Mouse (Mus musculus): ENCODE measurements at regions not wholly inside any gene's neighbourhood (a gene's known extent, or its start where the extent isn't known, plus 50 kb on each side); places are given as distances from the start of the nearest gene placed in this dataset.

DNA sequence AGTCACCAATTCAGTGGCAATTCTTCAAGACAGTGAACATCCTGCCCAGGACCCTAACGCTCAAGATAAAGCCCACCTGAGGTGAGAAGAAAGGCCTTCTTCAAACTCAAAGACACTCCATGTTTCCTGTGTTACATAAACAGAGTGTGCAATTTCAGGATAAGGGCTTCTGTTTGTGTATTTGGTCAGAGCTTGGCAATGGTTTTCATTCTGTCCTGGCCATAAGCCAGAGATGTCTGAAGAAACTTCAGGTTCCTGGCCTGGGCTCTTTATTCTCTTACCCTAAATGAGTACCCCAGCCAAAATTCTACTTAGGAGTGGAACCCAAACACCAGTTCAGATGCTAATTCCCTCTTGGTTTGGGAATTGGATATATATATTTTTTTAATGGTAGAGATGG, 308.7 kb downstream of the Cog6 start:
- no peak for DNase-seq (ENCODE audit: low read depth, low spot score)

- DNase-seq (ENCODE audit: low read depth, low spot score): no peak
Observed at GRCm38 (mm10) chr3:52706626-52707025, 310.4 kb downstream of the Cog6 start.

DNA sequence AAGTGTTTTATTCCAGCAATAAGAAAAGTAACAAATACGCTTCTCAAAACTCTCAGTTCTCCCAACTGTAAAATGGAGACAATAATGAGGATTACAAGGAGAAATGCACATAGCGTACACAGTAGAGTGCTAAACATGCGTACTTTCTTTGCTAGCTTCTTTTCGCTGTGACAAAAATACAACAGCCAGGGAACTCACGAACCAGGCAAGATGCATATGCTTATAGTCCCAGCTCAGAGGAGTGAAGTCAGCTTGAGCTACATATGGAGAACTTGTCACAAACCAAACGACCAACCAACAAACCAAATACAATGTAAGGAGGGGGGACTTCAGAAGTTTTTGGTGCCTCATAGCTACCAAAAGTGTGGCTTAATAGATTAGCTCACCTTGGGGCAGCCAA, 313.3 kb downstream of the Cog6 start:
- no peak for DNase-seq (ENCODE audit: low read depth, low spot score)

- no peak for DNase-seq (ENCODE audit: low read depth, low spot score)
Observed at GRCm38 (mm10) chr3:52702962-52703361, 314.1 kb downstream of the Cog6 start.

GRCm38 (mm10) chr3:52701601-52702000, 315.4 kb downstream of the Cog6 start:
- no peak for DNase-seq (ENCODE audit: low read depth, low spot score)

- DNase-seq (ENCODE audit: low read depth, low spot score): no peak
Observed at GRCm38 (mm10) chr3:52693813-52694212, 323.2 kb downstream of the Cog6 start.

DNA sequence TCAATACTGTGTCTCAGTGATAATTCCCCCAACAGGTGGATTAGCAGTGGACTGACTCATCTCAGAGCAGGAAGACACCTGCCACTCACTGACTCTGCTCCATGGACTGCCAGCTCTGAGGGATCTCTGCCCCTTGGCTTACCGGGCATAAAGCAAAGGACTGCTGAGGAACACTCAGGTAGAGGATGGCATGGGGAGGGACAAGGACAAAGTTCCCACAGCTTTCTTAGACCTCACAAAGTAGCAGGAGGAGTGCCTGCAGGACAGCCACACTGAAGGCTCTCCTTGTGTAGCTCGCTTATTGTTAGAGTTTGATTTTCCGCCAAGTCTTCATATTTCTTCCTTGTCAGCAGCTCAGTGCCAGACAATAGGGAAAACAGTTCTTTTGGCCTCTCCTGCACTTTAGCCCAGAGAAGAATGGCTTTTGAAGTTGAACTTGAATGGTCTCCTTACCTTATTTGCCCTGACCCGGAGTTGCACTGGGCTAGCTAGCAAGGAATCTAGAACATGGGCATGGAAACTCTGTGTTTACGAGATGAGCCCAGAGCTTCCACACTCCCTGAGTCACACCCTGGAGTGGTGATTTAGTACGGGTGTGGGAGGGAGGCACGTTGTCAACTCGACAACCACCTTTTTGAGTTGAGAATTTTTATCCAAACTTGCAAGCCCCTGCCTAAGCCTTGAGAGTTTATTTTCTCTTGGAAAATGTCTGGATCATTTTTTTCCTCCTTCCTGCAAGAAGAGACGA, 331.4 kb downstream of the Cog6 start:
- DNase-seq (ENCODE audit: low read depth, low spot score): no peak

DNA sequence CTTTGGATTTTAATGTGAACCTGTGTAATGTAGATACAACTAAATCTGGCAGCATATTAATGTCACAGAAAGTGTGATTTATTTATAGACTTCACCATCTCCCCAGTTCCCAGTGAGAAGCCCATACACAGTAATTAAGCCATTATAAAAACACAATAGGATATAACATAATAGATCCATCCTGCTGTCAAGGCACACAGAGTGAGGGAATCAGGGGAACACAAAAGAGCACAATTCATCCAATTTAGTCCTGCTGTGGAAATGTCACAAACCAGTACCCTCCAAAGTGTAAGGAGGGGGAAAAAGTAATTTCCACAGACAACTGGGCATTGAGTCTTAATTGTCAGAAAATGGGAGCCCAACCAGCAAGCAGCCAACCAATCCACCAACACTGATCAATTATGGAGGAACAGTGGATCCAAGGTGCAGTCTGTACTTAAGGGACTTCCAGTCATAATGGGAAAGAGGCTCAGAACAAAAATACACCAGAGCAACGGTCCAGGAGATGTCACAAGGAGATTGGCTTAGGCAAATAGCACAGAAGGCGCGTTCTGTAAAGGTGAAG, 336.1 kb downstream of the Cog6 start:
- DNase-seq (ENCODE audit: low read depth, low spot score): no peak

- DNase-seq (ENCODE audit: low read depth, low spot score): no peak
Observed at GRCm38 (mm10) chr3:52676886-52677670, 340.0 kb downstream of the Cog6 start.

DNA sequence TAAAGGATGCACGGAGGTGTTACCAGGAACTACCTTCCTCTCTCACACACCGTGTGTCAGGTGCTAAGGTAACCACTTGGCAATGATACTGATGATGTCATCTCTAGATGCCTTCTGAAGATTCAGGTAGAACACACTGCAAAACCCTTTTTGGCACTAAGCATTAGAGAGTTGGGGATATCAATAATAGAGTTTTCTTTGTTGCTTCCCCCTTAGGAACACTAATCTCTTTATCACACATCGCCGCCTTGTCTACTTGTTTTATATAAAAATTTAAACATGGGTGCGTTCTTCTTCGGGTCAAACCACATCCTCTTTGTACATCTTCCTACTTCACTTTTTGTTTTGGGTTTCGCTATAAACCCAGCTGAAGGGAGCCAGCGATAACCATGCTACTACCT, 346.4 kb downstream of the Cog6 start:
- no peak for DNase-seq (ENCODE audit: low read depth, low spot score)

DNA sequence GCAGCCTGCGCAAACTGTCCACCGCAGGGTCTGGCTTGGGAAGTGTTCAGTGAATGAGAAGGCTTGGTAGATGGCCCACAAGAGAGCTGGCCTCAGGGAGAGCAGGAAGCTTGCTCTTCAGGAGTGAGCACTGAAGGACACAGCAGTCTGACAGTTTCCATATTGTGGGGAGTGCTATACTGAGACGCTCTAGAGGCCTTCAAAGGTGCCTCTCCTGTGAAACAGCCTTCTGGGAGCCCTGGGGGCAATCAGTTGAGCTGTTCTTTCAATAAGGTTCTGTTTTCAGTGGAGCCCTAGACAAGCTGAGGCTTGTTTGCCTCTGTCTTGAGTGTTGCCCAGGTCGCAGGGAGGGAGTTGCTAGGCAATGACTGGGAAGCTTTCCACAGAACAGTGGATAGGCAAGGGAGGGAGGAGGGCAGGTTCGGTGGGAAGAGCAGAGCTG, 353.9 kb downstream of the Cog6 start:
- DNase-seq (ENCODE audit: low read depth, low spot score): peak; percentile 34

DNA sequence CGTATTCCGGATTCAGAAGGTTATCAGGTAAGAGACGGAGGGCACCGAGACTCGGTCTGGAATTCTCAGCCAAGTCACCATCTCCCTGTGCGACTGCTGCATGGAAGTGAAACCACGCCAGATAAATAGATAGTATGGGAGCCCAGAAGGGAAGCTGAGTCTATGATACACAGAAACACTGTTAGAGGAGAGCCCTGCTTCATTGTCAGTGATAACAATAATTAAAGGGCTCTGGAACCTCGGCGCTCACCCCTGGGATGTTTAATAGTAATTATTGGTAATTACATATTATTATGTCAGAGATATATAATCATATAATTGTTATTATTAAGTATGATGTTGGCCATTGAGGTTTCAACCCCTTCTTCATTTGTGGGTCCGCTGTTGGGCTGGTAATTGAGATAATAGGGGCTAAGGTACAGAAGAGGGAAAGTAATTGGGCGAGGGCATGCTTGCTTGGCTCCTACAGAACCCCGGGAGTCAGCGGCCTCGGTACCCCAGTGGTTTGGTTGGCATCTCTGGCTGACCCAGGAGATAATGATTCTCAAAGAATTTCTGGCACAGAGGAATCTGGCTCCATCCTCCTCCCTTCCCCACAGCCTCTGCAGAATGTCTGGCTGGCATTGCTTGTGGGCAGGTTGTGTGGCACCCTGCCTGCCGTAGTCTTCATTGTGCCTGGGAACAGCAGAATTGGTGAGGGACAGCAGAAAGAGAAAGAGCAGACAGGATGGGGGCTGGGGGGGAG, 354.7 kb downstream of the Cog6 start:
- no peak for DNase-seq (ENCODE audit: low read depth, low spot score)

GRCm38 (mm10) chr3:52653006-52653405, 364.0 kb downstream of the Cog6 start:
- no peak for DNase-seq (ENCODE audit: low read depth, low spot score)

GRCm38 (mm10) chr3:52652476-52652870, 364.6 kb downstream of the Cog6 start:
- no peak for DNase-seq (ENCODE audit: low read depth, low spot score)

DNA sequence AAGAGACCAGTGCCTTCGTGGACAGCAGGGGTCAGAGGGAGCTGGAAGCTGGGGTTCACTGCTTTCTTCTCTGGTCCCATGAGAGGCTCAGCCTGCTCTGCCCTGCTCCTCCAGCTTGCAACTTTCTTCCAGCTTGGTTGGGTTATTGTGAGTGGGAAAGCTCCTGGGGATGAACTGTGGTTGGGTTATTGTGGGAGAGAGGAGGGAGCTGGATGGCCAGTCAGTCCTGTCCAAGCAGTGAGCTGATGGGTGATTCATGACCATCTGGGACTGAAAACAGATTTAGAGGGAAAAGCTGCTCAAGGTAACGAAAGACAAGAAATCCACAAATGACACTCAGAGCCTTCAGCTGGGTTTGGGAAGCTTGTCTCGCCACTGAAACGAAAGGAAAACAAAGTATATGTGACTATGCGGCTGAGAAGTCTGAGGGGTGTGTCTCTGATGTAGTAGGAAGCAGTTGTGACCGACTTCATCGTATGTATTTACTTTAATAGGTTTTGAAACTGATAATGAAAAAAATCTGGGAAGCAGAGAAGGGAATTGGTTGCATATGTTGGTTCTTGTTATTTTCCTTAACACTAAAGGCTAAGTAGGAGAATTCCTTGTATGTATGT, 365.1 kb downstream of the Cog6 start:
- DNase-seq (ENCODE audit: low read depth, low spot score): no peak

DNA sequence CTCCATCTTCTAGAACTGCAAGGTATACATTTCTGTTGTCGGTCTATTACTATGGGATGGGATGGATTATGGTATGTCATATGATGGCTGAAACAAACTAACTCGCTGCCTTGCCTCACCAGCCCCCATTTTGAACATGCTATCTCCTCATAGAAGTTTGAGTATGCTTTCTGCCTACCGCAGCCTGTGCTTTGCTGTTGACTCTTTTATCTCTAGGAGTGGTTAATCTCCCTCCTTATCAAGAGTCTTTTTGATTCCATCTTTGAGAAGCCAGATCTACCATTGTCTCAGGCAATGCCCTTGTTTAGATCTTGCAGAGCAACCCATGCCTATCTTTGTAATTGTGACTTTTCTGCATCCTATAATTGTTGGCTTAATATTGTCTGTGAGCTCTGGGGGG, 367.0 kb downstream of the Cog6 start:
- no peak for DNase-seq (ENCODE audit: low read depth, low spot score)

DNA sequence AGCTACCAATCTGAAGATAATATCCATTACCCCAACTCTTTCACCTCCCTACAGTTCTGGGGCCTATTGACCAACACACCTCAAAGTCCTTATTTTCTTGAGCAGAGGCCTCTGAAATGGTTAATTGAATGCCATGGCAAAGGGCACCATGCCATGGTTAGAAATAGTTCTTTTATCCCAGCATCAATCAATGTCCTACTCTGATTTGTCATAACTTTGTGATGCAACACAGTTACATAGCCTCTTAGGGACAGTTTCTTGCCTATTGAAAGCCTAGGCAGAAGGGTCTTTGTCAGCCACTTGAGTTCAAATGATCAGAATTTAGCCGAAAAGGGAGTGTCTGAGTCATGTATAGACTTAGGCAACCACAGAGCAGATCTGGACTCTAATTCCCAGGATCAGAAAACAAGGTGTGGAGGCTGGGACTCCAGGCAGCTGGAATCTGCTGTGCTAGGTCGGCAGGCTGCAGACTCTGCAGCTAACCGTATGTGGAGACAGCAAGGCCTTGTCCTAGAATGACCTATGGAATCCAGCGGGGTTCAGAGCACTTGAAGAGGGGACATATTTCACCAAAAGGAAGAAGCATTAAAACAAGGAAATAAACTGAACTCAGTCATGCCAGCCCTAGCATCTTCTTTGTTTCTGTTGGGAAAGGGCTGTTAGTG, 368.1 kb downstream of the Cog6 start:
- DNase-seq (ENCODE audit: low read depth, low spot score): no peak

- no peak for DNase-seq (ENCODE audit: low read depth, low spot score)
Observed at GRCm38 (mm10) chr3:52647900-52648299, 369.1 kb downstream of the Cog6 start.

DNA sequence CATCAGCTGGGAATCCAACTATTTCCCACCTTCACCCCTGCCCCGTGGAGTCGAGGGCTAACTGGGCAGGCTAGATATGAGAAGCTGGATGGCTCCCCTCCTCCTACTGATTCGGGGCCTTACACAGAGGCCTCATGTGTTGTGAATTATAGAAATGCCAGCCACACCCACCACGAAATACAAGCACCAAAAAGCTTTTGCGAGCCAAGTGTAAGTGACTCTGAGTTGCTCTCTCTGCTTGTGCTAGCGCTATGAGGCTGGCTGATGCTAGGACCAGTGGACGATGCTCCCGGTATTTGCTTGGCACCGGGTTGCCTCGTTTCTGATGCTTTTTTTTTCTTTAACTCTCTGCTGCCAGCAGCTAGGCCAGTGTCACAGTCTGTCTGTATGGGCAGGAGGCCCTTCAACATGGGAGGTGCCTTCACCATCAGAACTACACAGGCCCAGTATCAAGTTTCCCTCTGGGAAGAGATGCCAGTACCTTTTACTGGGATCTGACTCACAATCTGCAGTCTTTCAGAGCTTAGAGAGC, 369.8 kb downstream of the Cog6 start:
- DNase-seq (ENCODE audit: low read depth, low spot score): no peak

DNA sequence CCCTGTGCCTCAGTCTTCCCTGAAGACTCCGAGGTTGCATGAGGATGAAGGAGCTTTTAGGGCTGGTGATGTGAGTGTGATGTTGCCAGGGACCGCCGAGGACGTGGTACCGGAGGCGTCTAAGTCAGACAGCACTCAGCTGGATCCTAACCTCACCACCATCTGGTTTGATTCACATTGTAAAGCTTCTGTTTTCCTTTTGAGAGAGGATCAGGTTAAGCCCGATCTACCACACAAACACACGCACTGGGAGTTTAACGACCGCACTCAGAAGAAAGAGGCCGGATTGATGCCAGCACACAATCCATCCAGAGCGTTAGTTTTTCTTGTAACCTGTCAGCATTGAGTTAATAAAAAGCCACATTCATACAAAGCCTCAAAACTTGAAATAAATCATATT, 371.9 kb downstream of the Cog6 start:
- DNase-seq (ENCODE audit: low read depth, low spot score): no peak

Data from ZHBTc4 (cell line).